Mouse (Mus musculus) T-helper 1 cell (primary cell): ENCODE measurements around the gene Armh3.
"Not testable (repeated sequence)": the region's sequence is repeated elsewhere in the genome, so short reads cannot be mapped to it uniquely, and the experiment has no call there.

ENCODE experiments used
- in situ Hi-C: fragments of 300-600 bp; cut with MboI, MseI; formaldehyde crosslinking; loops from one replicate; pipeline ENCODE4 v1.15.1; 2025; ENCODE audit warnings: high pct_unique_total_duplicates

Gene Armh3

GRCm38 (mm10) chr19:45993981-45994737 lies 4.1 kb downstream of the Armh3 start:
- in situ Hi-C loops = no loop called here

- in situ Hi-C loops = not testable (repeated sequence)
Measured at GRCm38 (mm10) chr19:45993441-45993840, 4.8 kb downstream of the Armh3 start.

DNA sequence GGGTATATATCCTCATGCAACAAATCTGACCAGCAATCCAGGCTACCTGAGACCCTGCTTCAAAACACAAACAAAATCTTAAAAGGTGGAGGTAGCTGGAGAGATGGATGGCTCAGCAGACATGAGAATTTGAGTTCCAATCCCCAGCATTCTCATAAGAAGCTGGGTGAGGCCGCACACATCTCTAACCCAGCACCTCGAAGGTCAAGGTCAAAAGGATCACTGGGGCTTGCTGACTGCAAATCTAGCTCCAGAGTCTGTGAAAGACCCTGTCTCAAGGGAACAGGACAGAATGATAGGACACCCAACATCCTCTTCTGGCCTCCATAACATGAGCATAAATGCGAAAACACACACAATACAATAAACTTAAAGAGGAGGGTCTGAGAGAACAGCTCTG lies 7.1 kb downstream of the Armh3 start:
- in situ Hi-C loops = no loop called here

- in situ Hi-C loops = no loop called here
Measured at GRCm38 (mm10) chr19:45988238-45988637, 10.1 kb downstream of the Armh3 start.

DNA sequence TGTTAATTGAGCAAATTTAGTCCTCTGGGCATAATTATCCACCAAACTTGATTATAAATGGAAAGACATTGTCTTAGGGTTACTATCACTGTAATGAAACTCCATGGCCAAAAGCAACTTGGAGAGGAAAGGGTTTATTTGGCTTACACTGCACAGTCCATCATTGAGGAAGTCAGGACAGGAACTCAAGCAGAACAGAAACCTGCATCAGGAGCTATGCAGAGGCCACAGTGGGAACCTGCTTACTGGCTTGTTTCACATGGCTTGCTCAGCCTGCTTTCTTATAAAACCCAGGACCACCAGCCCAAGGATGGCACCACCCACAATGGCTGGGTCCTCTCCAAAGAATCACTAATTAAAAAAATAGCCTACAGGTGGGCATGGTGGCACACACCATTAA lies 13.9 kb downstream of the Armh3 start:
- in situ Hi-C loops = no loop called here

- in situ Hi-C loops = no loop called here
Measured at GRCm38 (mm10) chr19:45960770-45961169, 37.5 kb downstream of the Armh3 start.

GRCm38 (mm10) chr19:45956736-45957135 lies 41.6 kb downstream of the Armh3 start:
- in situ Hi-C loops = no loop called here

- in situ Hi-C loops = no loop called here
Measured at GRCm38 (mm10) chr19:45953286-45953685, 45.0 kb downstream of the Armh3 start.

- in situ Hi-C loops = loop anchor here (5.0 kb wide), 1 partner anchor 78 kb away; no protein-coding TSS in a partner anchor
Measured at GRCm38 (mm10) chr19:45949236-45949635, 49.1 kb downstream of the Armh3 start.

DNA sequence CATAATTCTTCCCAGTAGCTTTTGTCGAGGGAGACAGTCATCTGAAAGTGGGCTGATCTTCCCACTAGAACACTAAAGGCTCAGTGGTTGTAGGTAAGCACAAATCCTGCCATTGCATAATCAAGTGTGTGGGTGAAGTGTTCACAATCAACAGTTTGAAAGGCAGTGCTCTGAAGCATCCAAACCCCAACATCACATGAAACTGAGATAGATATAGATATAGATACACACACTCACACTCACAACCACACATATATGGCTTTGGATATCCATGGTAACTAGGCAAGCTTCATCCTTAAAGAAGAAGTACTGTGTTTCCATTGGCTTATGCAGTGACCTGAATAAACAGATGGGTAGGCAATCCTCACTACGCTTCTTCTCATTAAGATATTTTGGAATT lies 50.5 kb downstream of the Armh3 start:
- in situ Hi-C loops = loop anchor here (5.0 kb wide), 1 partner anchor 80 kb away; no protein-coding TSS in a partner anchor

GRCm38 (mm10) chr19:45947286-45947685 lies 51.0 kb downstream of the Armh3 start:
- in situ Hi-C loops = loop anchor here (5.0 kb wide), 1 partner anchor 80 kb away; no protein-coding TSS in a partner anchor

GRCm38 (mm10) chr19:45946541-45946940 lies 51.7 kb downstream of the Armh3 start:
- in situ Hi-C loops = loop anchor here (5.0 kb wide), 1 partner anchor 81 kb away; no protein-coding TSS in a partner anchor

DNA sequence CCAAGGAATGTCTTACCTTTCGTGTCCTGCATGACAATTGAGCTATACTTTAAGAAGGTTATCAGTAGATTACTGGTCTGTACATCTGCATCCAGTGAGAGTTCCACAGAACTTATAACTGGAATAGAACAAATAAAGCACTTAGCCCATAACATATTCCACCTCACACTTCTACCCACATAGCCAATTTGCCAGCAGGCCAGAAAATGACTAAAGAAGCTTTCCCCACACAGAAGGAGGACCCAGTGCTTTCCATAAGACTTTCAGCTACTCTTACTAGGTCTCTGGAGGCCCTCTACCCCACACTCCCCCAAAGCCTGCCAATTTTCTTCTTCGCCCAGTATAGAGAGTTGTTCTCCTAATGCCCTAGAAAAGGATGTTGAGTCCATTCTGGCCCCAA lies 52.3 kb downstream of the Armh3 start:
- in situ Hi-C loops = loop anchor here (5.0 kb wide), 1 partner anchor 81 kb away; no protein-coding TSS in a partner anchor

- in situ Hi-C loops = no loop called here
Measured at GRCm38 (mm10) chr19:45943758-45944157, 54.5 kb downstream of the Armh3 start.

GRCm38 (mm10) chr19:45938064-45938463 lies 60.2 kb downstream of the Armh3 start:
- in situ Hi-C loops = no loop called here

DNA sequence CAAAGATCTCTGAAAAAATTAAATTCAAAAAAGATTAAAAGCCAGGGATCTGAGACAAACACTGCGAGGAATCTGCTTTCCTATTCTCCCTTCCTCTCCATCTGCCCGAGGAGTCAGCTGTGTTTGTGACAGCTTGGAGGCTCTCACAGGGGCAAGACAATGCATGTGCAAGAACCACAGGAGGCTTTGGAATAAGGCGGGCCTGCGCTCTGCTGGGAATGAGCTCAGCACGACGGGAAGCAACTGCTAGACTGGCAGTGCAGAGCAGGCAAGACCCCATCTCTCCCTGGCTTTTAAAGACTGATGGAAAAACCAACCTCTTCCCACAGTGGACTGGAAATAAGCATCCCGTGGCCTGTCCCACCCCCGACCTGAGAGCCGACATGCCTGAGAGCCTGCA lies 60.8 kb downstream of the Armh3 start:
- in situ Hi-C loops = no loop called here

- in situ Hi-C loops = loop anchor here (5.0 to 10.0 kb wide), 2 partner anchors 90 to 102 kb away; no protein-coding TSS in a partner anchor
Measured at GRCm38 (mm10) chr19:45927236-45927635, 71.1 kb downstream of the Armh3 start.

GRCm38 (mm10) chr19:45926342-45926741 lies 71.9 kb downstream of the Armh3 start:
- in situ Hi-C loops = loop anchor here (5.0 to 10.0 kb wide), 2 partner anchors 91 to 102 kb away; no protein-coding TSS in a partner anchor

DNA sequence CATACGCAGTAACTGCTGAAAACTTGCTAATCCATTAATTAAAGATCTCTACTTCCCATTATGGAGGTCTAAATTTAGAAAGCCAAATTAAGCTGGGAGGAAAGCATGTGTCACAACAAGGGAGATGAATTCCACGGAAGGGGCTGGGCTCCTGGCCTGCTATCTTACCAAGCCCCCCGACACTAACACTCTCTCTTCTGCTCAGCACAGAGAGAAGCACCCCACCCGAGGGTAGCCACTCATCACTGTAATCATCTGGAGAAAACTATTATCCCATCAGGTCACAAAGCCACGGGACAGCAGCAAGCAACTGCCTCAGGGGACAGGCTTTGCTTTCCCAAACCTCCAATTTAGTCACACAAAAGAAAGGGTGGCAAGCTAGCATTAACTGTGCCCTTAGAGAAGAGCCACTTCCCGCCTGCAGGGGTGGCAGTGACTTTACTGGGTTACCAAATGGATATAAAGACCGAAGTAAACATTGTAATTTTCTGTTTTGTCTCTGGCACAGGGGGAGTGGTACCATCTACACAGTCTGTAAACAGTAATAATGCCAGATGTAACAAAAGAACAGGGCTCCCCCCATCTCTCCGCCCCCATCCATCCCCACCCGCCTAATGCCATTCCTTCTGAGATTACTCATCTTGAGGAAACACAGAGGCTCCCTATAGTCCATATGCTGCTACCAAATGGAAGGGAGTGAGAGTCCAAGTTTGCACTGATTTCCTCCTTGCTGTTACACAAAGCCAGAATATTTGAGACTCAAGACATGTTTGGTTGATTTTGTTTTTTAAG lies 77.8 kb downstream of the Armh3 start:
- in situ Hi-C loops = loop anchor here (10.0 kb wide), 1 partner anchor 96 kb away; no protein-coding TSS in a partner anchor

DNA sequence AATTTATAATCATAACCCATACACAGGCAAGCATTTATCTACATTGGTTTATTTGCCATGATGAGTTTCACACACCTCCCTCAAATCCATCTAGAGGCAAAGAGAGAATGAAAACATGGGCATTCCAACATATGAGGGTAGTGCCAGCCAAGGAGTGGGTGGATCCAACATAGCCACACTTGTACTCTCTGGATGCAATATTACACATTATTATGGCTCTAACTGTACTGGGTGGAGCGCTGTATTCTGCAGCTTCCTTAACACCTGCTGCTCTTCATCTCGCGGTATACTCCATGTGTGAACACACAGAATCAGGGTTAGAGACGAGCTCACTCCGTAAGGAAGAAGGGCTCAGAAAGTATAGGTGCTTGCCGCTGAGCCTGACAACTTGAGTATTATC lies 79.9 kb downstream of the Armh3 start:
- in situ Hi-C loops = no loop called here

GRCm38 (mm10) chr19:45917856-45918255 lies 80.4 kb downstream of the Armh3 start:
- in situ Hi-C loops = no loop called here

GRCm38 (mm10) chr19:45916461-45916860 lies 81.8 kb downstream of the Armh3 start:
- in situ Hi-C loops = no loop called here
